Mouse (Mus musculus): ENCODE measurements at regions not wholly inside any gene's neighbourhood (a gene's known extent, or its start where the extent isn't known, plus 50 kb on each side); places are given as distances from the start of the nearest gene placed in this dataset.

- no peak overlapping the region for H3K9ac ChIP-seq (replicated peaks; ENCODE audit: low read depth, low read length)
- ATAC-seq (ENCODE audit: insufficient read depth, low read depth) (no peak), DNase-seq (ENCODE audit: low spot score) (no peak)
- no peak overlapping the region for H3K4me2 ChIP-seq (ENCODE audit: low read depth, low read length)
- H3K4me3 ChIP-seq (ENCODE audit: low read depth, low read length): no peak overlapping the region
- 85% methylated on average over 2 of the region's 2 CpGs for WGBS
- TF ChIP-seq EP300 (IDR thresholded peaks at IDR 0.05; ENCODE audit: low read depth): no peak
- TF ChIP-seq CTCF (IDR thresholded peaks at IDR 0.05; ENCODE audit: low read depth): no peak
- no peaks in the 10 kb centered on the region for H3K27me3 ChIP-seq (ENCODE audit: control insufficient read depth, insufficient read depth, low read length)
- no peaks in the 10 kb centered on the region for H3K9me3 ChIP-seq (replicated peaks; ENCODE audit: control insufficient read depth, low read length)
- H3K36me3 ChIP-seq (replicated peaks; ENCODE audit: control insufficient read depth, insufficient read depth, low read length): no peaks in the 10 kb centered on the region
- no peaks in the 10 kb centered on the region for H3K4me1 ChIP-seq (ENCODE audit: control insufficient read depth, insufficient read depth)
- no peak overlapping the region for H3K27ac ChIP-seq (ENCODE audit: low read depth)
Measured at GRCm38 (mm10) chr15:87173096-87173495, 371.0 kb upstream of the Fam19a5 start.

- Histone ChIP-seq H3K4me1 (ENCODE audit: control insufficient read depth, insufficient read depth) (no peaks in the 10 kb centered on the region), H3K27ac (ENCODE audit: low read depth) (no peak overlapping the region), H3K9me3 (replicated peaks; ENCODE audit: control insufficient read depth, low read length) (no peaks in the 10 kb centered on the region), H3K4me3 (ENCODE audit: low read depth, low read length) (no peak overlapping the region), H3K27me3 (ENCODE audit: control insufficient read depth, insufficient read depth, low read length) (no peaks in the 10 kb centered on the region), H3K4me2 (ENCODE audit: low read depth, low read length) (no peak overlapping the region), H3K9ac (replicated peaks; ENCODE audit: low read depth, low read length) (no peak overlapping the region), H3K36me3 (replicated peaks; ENCODE audit: control insufficient read depth, insufficient read depth, low read length) (no peaks in the 10 kb centered on the region)
- ATAC-seq (ENCODE audit: insufficient read depth, low read depth) (no peak), DNase-seq (ENCODE audit: low spot score) (no peak)
- TF ChIP-seq EP300 (IDR thresholded peaks at IDR 0.05; ENCODE audit: low read depth) (no peak), CTCF (IDR thresholded peaks at IDR 0.05; ENCODE audit: low read depth) (no peak)
- WGBS: 79% methylated on average over 7 of the region's 7 CpGs
Measured at GRCm38 (mm10) chr15:87178646-87179045, 365.5 kb upstream of the Fam19a5 start.

GRCm38 (mm10) chr15:87180836-87181235 lies 363.3 kb upstream of the Fam19a5 start:
- WGBS: 35% methylated on average over 1 of the region's 1 CpGs
- no peak overlapping the region for H3K4me3 ChIP-seq (ENCODE audit: low read depth, low read length)

GRCm38 (mm10) chr15:87184248-87184647 lies 359.9 kb upstream of the Fam19a5 start:
- Histone ChIP-seq H3K36me3 (replicated peaks; ENCODE audit: control insufficient read depth, insufficient read depth, low read length) (no peaks in the 10 kb centered on the region), H3K9ac (replicated peaks; ENCODE audit: low read depth, low read length) (no peak overlapping the region), H3K9me3 (replicated peaks; ENCODE audit: control insufficient read depth, low read length) (no peaks in the 10 kb centered on the region), H3K27ac (ENCODE audit: low read depth) (no peak overlapping the region), H3K4me3 (ENCODE audit: low read depth, low read length) (no peak overlapping the region), H3K27me3 (ENCODE audit: control insufficient read depth, insufficient read depth, low read length) (no peaks in the 10 kb centered on the region), H3K4me2 (ENCODE audit: low read depth, low read length) (no peak overlapping the region), H3K4me1 (ENCODE audit: control insufficient read depth, insufficient read depth) (no peaks in the 10 kb centered on the region)
- 59% methylated on average over 7 of the region's 7 CpGs for WGBS
- no peak for ATAC-seq (ENCODE audit: insufficient read depth, low read depth)
- TF ChIP-seq EP300 (IDR thresholded peaks at IDR 0.05; ENCODE audit: low read depth) (no peak), CTCF (IDR thresholded peaks at IDR 0.05; ENCODE audit: low read depth) (no peak)
- DNase-seq (ENCODE audit: low spot score): no peak

More at GRCm38 (mm10) chr15:87180836-87181235, 363.3 kb upstream of the Fam19a5 start:
- H3K27me3 ChIP-seq (ENCODE audit: control insufficient read depth, insufficient read depth, low read length): no peaks in the 10 kb centered on the region
- H3K36me3 ChIP-seq (replicated peaks; ENCODE audit: control insufficient read depth, insufficient read depth, low read length): no peaks in the 10 kb centered on the region
- no peak for ATAC-seq (ENCODE audit: insufficient read depth, low read depth)
- H3K27ac ChIP-seq (ENCODE audit: low read depth): no peak overlapping the region
- no peak for DNase-seq (ENCODE audit: low spot score)
- H3K4me1 ChIP-seq (ENCODE audit: control insufficient read depth, insufficient read depth): no peaks in the 10 kb centered on the region
- no peaks in the 10 kb centered on the region for H3K9me3 ChIP-seq (replicated peaks; ENCODE audit: control insufficient read depth, low read length)
- no peak overlapping the region for H3K4me2 ChIP-seq (ENCODE audit: low read depth, low read length)
- TF ChIP-seq CTCF (IDR thresholded peaks at IDR 0.05; ENCODE audit: low read depth) (no peak), EP300 (IDR thresholded peaks at IDR 0.05; ENCODE audit: low read depth) (no peak)
- H3K9ac ChIP-seq (replicated peaks; ENCODE audit: low read depth, low read length): no peak overlapping the region

GRCm38 (mm10) chr15:87188816-87189455 lies 355.2 kb upstream of the Fam19a5 start:
- 63% methylated on average over 9 of the region's 9 CpGs for whole genome bisulfite sequencing
- no peaks in the 10 kb centered on the region for H3K9me3 ChIP-seq (replicated peaks; ENCODE audit: control insufficient read depth, low read length)
- H3K4me3 ChIP-seq (ENCODE audit: low read depth, low read length): no peak overlapping the region
- no peak overlapping the region for H3K27ac ChIP-seq (ENCODE audit: low read depth)
- TF ChIP-seq CTCF (IDR thresholded peaks at IDR 0.05; ENCODE audit: low read depth): peak; percentile 8; the same call in 1 of the 2 replicates
- no peak for TF ChIP-seq EP300 (IDR thresholded peaks at IDR 0.05; ENCODE audit: low read depth)
- H3K27me3 ChIP-seq (ENCODE audit: control insufficient read depth, insufficient read depth, low read length): no peaks in the 10 kb centered on the region
- H3K9ac ChIP-seq (replicated peaks; ENCODE audit: low read depth, low read length): no peak overlapping the region
- DNase-seq (ENCODE audit: low spot score): no peak
- H3K36me3 ChIP-seq (replicated peaks; ENCODE audit: control insufficient read depth, insufficient read depth, low read length): no peaks in the 10 kb centered on the region
- no peaks in the 10 kb centered on the region for H3K4me1 ChIP-seq (ENCODE audit: control insufficient read depth, insufficient read depth)
- H3K4me2 ChIP-seq (ENCODE audit: low read depth, low read length): no peak overlapping the region
- no peak for ATAC-seq (ENCODE audit: insufficient read depth, low read depth)

- Histone ChIP-seq H3K9ac (replicated peaks; ENCODE audit: low read depth, low read length) (no peak overlapping the region), H3K4me2 (ENCODE audit: low read depth, low read length) (no peak overlapping the region), H3K27me3 (ENCODE audit: control insufficient read depth, insufficient read depth, low read length) (no peaks in the 10 kb centered on the region), H3K4me1 (ENCODE audit: control insufficient read depth, insufficient read depth) (no peaks in the 10 kb centered on the region), H3K27ac (ENCODE audit: low read depth) (no peak overlapping the region), H3K36me3 (replicated peaks; ENCODE audit: control insufficient read depth, insufficient read depth, low read length) (no peaks in the 10 kb centered on the region), H3K9me3 (replicated peaks; ENCODE audit: control insufficient read depth, low read length) (no peaks in the 10 kb centered on the region), H3K4me3 (ENCODE audit: low read depth, low read length) (no peak overlapping the region)
- no peak for ATAC-seq (ENCODE audit: insufficient read depth, low read depth)
- DNase-seq (ENCODE audit: low spot score): no peak
- WGBS: 61% methylated on average over 4 of the region's 4 CpGs
- TF ChIP-seq EP300 (IDR thresholded peaks at IDR 0.05; ENCODE audit: low read depth) (no peak), CTCF (IDR thresholded peaks at IDR 0.05; ENCODE audit: low read depth) (no peak)
Measured at GRCm38 (mm10) chr15:87191901-87192300, 352.2 kb upstream of the Fam19a5 start.

Data from heart, postnatal 0 days (tissue).